Comparison of ENCODE assay signal across 8 mouse cellular contexts in the genomic region with DNA sequence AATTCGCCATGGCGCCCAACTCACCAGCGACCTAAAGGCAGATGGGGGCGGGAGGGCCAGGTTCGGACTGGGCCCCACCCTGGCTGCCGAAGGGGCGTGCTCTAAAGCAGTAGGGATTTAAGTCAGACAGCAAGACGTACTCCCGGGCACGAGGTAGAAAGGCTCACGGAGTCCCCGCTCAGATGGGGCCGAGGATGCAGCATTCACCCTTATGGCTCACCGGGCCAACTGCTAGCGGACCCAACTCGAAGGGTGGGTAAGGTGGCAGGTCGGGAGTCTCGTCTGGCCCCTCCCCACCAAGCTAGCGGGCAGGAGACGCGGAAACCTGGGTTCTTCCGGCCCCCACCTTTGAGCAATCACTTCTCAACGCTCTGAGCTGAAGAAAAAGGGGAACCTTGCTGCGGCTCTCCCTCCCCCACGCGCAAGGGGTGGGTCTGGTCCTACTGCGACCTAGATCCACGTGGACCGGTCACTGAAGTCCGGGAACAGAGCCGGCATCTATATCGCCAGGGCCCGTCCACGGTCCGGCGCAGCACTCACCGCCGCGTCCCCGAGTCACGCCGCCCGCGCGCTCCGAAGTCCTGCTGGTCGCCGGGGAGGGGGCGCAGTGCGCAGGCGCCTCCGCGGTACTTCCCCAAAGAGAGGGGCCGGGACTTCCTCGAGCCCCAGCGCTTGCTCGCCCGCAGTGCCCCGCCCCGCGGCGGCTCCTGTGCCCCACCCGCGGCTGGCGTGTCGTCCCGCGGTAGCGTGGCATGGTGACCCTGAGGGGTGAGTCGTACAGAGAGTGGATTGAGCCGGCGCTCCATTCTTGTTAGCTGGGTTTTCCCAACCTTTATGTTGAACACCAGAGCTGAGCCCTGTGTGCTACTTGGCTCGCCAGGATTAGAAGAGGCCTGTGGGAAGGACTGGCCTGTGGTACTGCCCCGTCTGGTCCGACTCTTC. TPM values are rescaled to one million over a fixed set of nuclear protein-coding genes. Genes with fewer than 3 reads are reported as not detected.
DNase-seq lines count a peak whose midpoint lies in the region; ATAC-seq lines count a peak whose summit lies in the region.

TSS of gene Rgs19 (minus strand) at position 639 of the 942 bp plus-strand sequence.

- peak within 1 kb of the TSS; percentile 70 for H3K4me3 ChIP-seq in hindbrain, embryonic 14.5 days (replicated peaks; ENCODE audit: low read length)
- peak within 1 kb of the TSS; percentile 94 for H3K4me3 ChIP-seq in macrophage (ENCODE audit: inconsistent target)

- H3K36me3 ChIP-seq in hindbrain, embryonic 14.5 days (replicated peaks; ENCODE audit: control insufficient read depth, insufficient read depth) = peaks cover 11% of the 10 kb centered on the region
- peaks cover 20% of the 10 kb centered on the region; the same call in 1 of the 2 replicates for H3K36me3 ChIP-seq in macrophage (ENCODE audit: inconsistent target)

- ATAC-seq in hindbrain, embryonic 14.5 days (ENCODE audit: low FRiP score) = peak; percentile 80

- peak within 1 kb of the TSS; percentile 87 for H3K4me2 ChIP-seq in hindbrain, embryonic 14.5 days (replicated peaks)

- H3K27ac ChIP-seq in hindbrain, embryonic 14.5 days = peak within 1 kb of the TSS; percentile 69
- H3K27ac ChIP-seq in macrophage = peak within 1 kb of the TSS; percentile 89

- peaks cover 49% of the 10 kb centered on the region for H3K79me2 ChIP-seq in macrophage (ENCODE audit: inconsistent target)

- H3K9me3 ChIP-seq in hindbrain, embryonic 14.5 days (ENCODE audit: control insufficient read depth, low read length) = no peaks in the 10 kb centered on the region

- under 1% methylated on average over 75 of the region's 75 CpGs for WGBS in hindbrain, embryonic 14.5 days
- WGBS in macrophage (ENCODE audit: missing documents) = under 1% methylated on average over 45 of the region's 75 CpGs

- H3K27me3 ChIP-seq in hindbrain, embryonic 14.5 days (ENCODE audit: control insufficient read depth, insufficient read depth, low read length) = no peaks in the 10 kb centered on the region

- peak; percentile 85 for DNase-seq in NIH3T3 (ENCODE audit: low read depth)
- peak; percentile 78 to 86 for DNase-seq in cerebellum, postnatal 25 days
- peak; percentile 78 to 82 for DNase-seq in frontal cortex, postnatal 36 days (ENCODE audit: low spot score in 2 of 2)
- peak; percentile 63 for DNase-seq in hindbrain, embryonic 14.5 days (ENCODE audit: low spot score)
- peak; percentile 74 to 78 for DNase-seq in left cerebral cortex, adult 18-20 months (ENCODE audit: low spot score in 2 of 2)
- peak; percentile 79 to 82 for DNase-seq in right cerebral cortex, adult 2 months (ENCODE audit: low spot score in 2 of 2)
- peak; percentile 78 for DNase-seq in urinary bladder, postnatal 25 days (ENCODE audit: low spot score)

- H3K9ac ChIP-seq in hindbrain, embryonic 14.5 days = peak within 1 kb of the TSS; percentile 81

- peaks cover 10% of the 10 kb centered on the region for H3K4me1 ChIP-seq in hindbrain, embryonic 14.5 days (replicated peaks; ENCODE audit: control insufficient read depth, insufficient read depth, low read length)

RNA-seq across cellular contexts. Expression of gene Rgs19, which starts in this region (rescaled TPM):
- 69.0 and 73.0 TPM in 2 replicates for polyA plus RNA-seq in hindbrain, embryonic 14.5 days (2014; fragmentation: Nextera tagmentation; extraction: Ambion mirVana)
- total RNA-seq in left cerebral cortex, adult 18-20 months (2021) = 10 to 100 TPM; 29.3 to 30.7 TPM
- total RNA-seq in macrophage (2018; cell fraction: chromatin; rRNA removed) = 100 to 1,000 TPM in 2 of 26 experiments, 10 to 100 TPM in 24; 14.2 to 128 (median 48.1) TPM
- total RNA-seq in macrophage (2018; cell fraction: cytosol; rRNA removed) = 100 to 1,000 TPM in 12 of 26 experiments, 10 to 100 TPM in 14; 52.4 to 132 (median 97.4) TPM
- total RNA-seq in macrophage (2018; cell fraction: nucleus; rRNA removed) = 100 to 1,000 TPM in 6 of 26 experiments, 10 to 100 TPM in 20; 27.0 to 168 (median 66.2) TPM
- 74.5 to 107 TPM (median 89.4 TPM) in 3 replicates for polyA plus RNA-seq in macrophage (2018)

Comparison
In these comparisons a context has a peak if more than half of its experiments do, and no peak if none do; other contexts are left out.
1. Peak in every context shown above with its lines: DNase-seq, ATAC-seq, H3K4me3 ChIP-seq and H3K27ac ChIP-seq.